Mouse (Mus musculus) cerebellum, postnatal 36 days (tissue): Measurements from ENCODE around the gene Cpa1.

Experiments used
- DNase-seq, 2 experiments: peaks; one replicate each; pipeline ENCODE4 v3.0.0; 2021 to 2022; ENCODE audit warnings: mixed read lengths in 2 of 2

Gene Cpa1

DNA sequence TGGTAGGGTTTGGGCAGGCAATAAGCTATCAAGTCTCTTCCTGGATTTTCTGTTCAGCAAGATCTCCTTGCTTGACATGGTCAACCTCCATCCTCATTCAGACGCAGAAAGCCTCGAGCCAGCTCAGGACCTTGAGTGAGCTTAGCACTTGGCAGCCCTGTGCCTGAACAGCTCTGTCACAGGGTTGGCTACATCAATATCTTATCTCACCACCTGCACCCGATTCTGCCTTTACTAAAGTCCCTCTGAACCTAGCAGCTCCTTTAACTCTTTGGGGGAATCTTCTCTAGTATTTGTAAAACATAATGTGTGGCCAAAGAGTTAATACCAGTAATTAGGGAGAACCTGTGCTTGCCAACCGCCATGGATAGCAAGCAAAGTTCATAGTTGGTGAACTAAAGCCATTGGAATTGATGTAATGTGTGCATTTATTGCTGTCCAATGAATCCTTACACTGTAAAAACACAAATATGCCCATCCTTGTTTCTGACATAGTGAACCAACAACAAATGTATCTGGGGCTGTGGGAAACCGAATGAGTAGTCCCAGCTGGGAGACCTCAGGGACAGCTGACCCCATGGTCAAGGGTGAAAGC, at the start of gene Cpa1:
TSS of gene Cpa1 (plus strand) at position 545 of the 595 bp plus-strand sequence.
- DNase-seq, result no peak

DNA sequence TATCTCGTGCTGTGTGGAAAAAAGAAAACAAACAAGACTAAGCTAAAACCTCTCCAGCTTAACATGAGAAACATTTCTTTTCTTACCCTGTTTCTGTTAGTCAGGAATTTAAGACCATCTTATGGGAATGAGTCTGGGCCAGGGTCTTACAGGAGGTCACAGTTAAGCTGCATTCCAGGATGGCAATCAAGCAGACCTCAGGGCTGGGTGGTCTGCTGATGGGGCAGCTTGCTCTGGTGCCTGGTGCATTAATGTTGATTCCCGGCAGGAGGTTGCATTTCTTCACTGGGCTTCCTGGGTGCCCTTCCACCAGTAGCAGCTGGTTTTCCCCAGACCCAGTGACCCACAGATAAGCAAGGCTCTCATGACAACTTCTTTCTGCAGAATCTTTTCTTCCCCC, 49.2 kb upstream of the Cpa1 start:
- no peak for DNase-seq

DNA sequence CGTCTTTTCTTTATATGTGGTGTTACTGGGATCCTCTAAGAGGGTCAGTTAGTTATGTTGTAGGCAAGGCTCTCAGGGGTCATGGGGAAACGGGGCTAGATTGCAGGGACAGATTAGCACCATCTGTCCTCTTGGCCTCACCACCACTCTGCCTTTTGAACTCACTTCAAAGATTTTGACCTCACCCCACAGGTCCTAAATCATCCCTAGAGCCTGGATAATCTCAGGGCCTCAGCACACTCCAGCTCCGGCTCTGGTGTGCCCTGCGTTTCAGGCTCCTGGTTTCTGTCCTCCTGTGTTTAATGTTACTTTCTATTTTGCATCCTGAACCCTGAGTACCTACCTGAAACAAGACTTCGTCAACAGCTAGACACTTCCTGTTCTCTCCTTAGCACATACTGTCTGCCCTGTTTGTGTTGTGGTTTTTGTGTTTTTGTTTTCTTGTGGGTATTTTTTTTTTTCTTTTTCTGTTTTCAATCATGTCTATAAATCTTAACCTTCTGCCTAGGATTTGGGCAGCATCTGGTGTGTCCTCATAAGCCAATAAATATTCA, 47.1 kb upstream of the Cpa1 start:
- DNase-seq, result no peak

DNA sequence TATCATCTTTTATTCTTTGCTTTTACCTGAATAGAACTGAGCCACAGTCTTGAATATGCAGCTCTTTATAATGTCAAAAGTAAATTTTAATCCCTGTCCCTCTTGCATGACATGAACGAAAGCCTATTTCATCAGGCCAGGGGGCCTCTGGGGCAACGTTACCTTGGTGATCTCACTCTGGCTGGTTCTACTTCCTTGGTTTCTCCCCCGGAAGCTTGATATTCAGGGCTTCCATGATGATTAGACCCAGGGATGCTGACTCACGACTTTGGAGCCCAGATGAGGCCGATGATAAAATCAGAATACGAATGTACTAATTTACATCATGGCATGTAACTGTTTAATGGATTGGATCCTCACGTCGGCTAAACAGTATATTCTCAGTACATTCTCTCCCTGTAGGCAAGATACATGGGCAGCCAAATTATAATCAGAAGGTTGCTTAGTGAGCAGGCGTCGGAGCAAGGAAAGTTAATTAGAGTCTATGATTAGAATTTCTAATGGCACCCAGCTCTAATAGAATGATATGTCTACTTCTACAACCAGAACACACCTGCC, 46.5 kb upstream of the Cpa1 start:
- no peak for DNase-seq

DNA sequence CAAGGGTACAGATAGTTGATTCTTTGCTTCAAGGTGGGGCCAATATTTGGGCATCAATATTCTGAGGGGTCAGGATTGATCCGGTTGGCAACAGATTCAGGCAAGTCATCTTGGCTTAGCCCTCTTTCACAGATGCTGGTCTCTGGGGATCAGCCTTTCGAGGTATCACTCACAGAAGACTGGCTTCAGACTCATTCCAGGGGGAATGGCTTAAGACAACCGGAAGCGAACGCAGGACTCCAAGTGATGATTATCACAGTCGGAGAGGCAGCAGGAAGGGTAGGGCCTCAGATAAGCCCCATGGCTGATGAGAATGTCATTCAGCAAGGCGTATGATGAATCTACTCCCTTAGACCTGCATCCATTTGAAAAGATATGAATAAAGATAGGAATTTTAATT, 44.7 kb upstream of the Cpa1 start:
- DNase-seq, result no peak

DNA sequence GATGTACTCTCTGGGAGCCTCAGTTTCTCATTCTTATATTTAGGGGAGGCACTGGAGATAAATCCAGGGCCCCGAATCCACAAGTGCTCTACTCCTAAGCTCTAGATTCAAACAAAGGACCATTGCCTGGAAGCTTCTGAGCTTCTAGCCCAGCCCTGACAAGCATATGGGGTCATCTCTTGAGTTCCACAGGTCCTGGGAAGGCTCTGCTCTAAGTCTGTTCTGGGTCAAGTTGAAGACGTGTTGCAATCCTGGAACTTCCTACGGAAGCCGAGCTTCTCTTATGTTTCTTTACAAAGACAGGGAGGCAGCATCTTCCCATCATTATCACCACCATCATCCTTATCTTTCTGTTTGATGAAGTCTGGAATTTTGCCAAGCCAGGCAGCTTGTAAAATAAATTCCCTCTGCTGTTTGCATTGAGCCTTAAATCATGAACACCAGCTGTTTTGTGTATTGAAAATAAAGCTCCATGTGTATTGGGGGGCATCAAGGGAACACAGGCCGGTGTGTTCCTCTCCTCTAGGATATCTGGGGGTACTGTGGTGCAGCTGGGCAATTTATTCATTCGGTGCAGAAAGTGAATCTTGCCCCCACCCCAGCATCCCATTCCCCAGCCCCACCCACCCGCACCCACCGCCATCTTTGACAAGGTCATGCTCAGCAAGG, 42.7 kb upstream of the Cpa1 start:
- no peak for DNase-seq

DNA sequence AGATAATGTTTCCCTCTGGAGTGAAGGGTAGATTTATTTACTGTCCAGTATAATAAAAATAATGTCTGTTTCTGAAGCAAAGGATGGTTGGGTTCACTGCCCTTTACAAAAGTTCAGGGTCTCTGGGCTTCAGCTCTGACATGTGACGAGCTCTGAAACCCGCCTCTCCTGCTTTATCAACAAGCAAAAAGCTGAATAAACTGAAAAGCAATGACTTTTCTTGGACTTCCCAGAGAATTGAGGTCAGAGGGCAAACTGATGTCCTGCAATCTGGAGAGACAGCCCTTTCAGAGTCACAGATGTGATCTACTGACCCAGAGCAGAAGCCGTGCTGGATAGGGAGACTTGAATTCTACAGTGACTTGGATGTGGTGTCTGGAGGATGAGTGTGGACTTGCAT, 39.0 kb upstream of the Cpa1 start:
- DNase-seq, result no peak

DNA sequence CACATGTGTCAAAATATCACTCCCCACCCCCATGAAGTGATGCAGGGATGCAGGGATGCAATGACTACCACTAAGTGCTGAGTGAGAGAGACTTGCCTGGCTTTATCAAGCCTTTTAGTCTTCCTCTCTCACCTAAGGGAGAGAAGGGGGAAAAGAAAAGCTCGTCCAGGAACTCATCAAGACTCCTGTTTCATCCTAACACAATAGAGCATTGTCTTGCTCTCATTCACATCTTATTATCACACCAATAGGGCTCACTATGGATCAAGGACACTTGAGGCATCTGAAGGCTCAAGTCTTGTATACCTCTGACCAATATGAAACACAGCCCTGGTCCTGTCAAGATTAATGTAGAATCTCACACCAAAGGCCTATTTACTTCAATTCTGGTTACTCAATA, 38.0 kb upstream of the Cpa1 start:
- DNase-seq, result no peak

DNA sequence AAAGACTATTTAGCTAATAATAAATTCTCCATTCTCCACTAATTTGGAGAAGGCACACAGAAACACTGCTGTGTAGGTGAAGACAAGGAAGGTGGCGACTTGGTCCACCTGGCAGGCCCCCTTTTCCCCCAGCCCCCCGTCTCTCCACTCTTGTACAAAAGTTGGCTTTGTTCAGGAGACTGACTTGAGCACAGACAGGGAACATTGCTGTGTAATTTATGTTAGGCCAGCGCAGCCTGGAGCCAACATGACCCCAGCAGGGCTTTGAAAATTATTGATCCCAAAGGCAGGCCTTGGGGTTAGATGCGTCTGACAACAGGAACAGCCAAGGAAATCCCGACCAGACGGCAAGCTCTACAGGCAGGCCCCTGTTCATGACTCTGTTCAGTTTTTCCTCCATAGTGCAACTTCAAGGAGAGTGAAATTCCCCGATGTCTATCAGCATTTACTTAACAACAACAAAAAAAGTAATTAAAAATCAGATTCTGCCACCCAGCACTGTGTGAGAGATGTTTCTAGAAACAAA, 34.6 kb upstream of the Cpa1 start:
- no peak for DNase-seq

DNA sequence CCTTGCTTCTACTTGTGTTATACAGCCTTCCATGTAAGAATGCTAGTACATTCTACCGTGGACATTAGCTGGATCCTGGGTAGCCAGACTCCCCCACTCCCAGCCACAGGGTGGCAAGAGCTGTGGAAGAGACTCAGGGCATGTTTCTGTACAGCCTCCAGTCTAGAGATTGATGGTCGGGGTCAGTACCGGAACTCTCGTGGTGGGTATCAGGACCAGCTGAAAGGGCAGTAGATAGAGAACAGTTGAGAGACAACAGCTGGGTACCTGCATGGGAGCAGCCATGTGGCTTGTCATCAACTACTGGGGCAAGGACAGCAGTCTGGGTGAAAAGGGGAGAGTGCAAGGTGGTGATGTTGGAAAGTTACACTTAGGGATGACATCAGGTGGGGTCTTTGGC, 33.9 kb upstream of the Cpa1 start:
- no peak for DNase-seq

DNA sequence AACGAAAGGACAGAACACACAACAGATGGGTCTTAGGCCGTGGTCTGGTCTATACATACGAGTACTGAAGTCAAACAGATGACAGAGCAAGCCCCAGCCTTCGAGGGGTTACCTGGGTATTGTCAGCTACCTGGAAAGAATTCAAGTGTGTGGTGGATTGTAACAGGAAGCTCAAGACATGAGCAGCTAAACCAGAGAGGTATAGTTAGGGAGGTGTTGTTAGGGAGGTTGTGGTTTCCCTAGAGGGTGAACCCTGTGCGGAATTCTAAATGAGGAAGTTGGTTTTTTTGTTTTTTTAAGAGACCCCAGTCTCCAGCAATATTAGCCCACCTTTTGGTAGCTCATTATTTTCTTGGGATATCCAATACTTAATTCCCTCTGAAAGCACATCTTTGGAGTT, 33.3 kb upstream of the Cpa1 start:
- no peak for DNase-seq

DNA sequence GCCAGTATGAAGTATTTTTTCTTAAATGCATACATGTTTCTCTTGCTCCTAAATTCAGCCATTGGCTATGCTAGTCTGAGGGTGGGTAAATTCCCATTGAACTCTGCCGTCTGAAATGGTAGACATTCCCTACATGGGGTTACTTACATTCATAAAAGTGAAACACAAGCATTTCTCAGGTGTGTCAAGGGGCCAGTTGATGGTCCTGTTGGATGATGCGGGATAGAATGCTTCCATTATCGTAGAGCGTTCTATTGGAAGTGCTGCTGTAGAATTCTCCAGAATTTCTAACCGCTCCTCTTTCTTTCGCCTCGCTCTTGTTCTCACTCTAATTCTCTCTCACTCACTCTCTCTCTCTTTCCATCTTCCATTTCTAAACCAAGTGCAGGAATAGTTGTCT, 28.3 kb upstream of the Cpa1 start, which contains the start of gene Cpa5:
TSS of gene Cpa5 (plus strand) at position 301 of the 400 bp plus-strand sequence.
- no peak for DNase-seq

DNA sequence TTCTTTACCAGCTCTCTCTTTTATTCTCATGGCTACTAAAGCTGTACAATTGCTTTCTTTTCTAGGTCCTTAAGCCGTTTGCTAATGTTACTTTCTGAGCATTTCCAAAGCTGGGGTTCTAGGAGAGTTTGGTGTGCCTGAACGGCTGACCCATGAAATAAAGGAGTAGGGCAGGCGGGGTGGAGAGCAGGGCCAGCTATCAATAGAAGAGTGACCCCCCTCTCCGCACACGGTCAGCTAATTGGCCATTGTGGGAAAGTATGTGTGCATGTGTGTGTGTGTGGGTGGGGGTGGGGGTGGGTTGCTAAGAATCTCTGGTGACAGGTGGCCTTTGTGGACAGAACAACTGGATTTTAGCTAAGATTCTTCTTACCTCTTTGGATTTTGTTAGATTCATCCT, 27.8 kb upstream of the Cpa1 start:
- DNase-seq, result no peak

DNA sequence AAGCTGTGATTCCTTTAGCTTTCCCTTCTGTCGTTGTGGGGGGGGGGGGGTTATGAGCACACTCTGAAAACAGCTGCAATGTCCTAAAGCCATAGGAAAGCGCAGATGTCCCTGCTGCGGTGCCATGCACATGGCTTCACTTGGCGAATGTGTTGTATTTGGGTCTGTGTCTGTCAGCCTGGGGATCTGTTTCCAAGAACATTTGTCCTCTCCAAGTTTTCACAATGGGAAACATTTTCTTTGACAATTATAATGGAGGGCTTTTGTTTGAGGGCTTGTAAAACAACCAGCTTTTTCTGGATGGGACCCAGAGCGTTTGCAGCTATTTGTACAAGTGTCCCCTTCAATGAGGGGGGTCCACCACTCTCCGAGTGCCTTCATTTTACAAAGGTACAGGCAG, 24.8 kb upstream of the Cpa1 start:
- DNase-seq, result no peak

DNA sequence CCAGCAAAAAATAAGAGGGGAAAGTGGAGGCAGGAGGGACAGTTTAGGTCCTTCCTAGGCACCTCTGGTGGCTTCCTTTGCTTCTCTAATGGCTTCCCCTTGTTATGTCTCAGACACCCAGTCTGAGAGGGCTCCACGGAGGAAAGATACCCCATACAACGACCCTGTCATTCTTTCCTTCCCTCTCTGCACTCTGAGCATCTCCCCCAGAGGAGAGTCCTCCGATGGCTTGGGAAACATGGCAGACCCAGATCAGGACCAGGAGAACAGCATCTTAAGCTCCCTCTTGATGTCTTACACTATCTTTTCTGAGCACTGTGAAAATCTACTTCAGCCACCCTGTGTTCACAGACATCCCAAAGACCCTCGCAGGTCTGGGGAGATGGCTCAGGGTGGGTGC, 23.3 kb upstream of the Cpa1 start:
- no peak for DNase-seq

DNA sequence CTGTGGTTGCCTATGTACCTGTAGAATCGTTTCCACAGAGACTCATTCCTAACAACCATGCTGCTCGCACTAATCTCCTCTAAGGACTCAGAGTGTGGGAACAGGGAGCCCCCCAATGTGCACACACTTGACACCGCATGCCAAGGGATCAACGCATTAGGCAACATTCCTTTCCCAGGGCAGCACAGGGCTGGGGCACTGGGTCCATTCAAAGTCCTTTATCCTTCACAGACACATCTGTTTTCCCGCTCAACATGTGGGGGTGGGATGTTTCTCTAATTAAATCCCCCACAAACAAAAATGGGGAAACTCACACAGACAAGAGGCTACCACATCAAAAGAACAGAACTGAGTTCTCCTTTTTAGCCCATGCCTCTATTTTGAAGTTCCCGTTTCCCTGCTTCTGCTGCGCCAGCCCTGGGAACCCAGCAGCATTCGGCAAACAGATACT, 22.5 kb upstream of the Cpa1 start:
- DNase-seq, result no peak

DNA sequence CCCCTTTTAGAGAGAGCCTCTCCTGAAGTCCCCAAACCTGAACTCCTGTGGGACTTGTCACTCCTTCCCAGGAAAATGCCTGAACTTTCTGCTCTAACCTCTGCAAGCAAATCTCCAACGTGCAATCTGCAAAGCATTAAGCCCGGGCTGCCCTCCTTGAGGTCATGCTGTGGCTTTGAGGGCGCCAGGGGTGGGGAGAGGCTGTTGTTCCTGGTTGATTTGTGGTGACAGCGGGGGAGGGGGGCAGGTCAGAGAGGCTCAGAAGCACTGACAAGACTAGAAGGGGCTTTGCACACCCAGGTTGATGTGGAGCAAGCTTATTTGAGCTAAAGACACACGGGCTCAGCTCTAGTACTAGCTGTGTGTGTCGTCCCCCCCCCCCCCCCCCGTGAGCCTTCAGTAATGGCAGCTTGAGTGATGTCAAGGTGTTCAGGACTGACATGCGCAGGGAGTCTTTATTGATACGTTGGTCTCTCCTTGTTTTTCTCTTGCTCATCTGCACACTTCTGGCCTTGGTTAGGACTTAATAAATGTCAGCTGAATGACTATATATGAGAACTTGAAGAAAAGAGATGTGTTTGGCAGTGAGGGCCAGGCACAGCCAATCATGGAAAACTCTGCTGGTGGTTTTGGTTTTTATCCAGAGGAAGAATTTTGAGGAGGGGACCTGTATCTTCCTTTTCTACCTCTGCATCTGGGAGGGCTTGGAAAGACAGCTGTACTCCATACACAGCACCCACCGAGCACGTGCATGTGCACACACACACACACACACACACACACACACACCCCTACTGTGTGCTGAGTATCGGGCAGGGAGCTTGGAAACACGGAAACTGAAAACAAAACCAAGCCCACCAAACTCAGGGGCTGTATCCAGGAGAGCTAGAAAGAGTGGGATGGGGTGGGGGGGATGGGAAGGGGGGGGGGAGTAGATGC, 21.7 kb upstream of the Cpa1 start:
- DNase-seq, result no peak

DNA sequence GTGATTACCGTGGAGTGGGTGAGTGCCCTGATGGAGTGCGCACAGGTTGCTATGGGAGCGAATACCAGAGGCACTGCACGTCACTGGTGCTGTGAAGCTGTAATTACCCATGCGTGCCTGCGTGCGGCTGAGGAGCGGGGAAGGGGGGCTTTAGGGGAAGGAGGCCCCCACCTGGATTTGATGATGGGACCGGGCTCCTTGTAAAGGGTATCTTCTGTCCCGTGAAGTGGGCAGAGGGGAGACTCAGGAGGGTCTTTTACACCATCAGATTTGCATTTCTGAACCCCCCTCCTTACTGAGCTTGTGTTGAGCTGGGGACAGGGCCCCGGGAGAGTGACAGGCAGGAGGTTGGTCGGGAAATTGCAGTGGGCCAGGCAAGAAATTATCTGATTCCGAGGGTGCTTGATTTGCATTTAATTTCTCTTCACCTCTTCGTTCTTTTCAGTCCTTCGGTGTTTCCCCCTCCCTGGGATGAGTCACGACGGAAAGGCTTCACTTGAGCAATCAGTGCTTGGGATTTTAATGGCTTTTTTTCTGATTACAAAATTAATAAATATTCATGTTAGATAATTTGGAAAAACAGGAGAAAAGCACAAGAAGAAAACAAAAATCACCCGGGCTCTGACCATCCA, 20.9 kb upstream of the Cpa1 start:
- no peak for DNase-seq

DNA sequence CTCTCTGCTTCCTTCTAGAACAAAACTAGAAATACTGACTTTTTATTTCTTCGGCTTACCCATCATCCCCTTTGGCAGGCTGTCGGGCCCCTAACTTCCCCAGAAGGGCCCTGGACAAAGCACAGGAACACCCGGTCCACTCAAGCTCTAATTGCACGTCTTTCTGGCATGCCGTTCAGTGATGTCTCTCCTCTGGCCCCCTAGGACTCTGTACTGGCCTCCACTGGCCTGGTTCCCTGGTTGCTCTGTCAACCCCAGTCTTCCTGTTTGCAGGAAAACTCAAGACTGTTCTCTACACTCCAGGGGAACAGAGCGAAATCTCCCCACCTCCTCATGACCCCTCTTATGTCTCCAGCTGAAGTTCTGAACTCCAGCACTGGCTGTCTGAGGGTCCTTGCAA, 20.3 kb upstream of the Cpa1 start:
- no peak for DNase-seq

DNA sequence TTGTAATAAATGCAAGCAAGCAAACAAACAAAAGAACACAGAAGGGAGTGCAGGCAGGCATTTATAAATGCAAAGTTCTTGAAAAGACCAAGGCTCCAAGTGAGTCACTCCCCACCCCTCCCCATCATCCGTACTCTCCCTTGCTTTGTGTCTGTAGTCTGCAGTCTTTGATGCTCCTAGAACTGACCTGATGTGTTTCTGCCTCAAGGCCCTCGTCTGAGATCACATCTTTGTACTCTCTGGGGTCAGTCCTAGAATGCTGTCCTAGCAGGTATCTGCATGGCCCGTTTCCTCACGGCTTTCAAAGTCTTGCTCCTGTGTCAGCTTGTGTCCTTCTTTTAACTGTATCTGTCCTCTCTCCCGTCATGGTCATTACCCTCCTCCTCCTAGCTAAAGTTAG, 19.4 kb upstream of the Cpa1 start:
- DNase-seq, result no peak

DNA sequence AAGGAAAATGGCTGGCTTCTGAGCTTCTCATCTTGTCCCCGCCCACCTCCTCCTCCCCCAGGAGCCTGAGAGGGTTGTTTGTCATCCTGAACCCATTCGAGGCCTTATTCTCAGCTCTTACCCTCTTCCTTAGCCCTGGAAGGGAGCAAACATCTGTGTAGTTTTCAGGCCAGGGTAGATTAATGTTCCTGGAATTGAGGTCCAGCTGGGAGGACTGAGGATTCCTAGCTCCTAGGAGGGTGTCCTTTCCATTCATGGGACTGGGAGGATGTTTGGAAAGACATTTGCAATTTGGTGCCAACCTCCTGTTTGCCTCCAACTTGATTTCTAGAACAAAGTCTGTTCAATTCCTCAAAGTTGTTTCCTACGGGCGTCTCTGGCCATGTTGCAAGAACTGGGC, 18.4 kb upstream of the Cpa1 start:
- DNase-seq, result no peak

DNA sequence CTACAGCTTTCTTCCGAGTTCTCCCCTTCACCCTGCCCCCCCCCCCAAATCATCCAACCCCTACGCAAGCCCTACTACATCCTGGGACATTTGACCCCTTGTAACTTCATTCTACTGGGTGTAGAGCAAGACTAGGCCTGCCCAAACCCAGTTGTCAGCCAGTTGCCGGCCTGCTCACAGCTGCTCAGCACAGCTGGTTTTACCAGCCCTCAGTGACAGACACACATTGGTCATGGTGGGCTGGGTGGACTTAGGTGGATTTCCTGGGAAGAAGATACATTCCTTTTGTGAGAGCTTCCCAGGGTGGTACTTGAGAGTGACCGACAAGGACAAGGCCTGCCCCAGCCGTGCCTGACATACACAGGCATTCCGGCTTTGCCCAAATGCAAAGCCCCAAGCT, 18.0 kb upstream of the Cpa1 start:
- DNase-seq, result no peak
